Mouse (Mus musculus): ENCODE measurements around the gene Ing3. TPM values are rescaled to one million over a fixed set of nuclear protein-coding genes. Genes with fewer than 3 reads are reported as not detected.
A peak's percentile ranks its signal among the peaks of the same experiment; 100 is the strongest.

Ing3 gene
- polyA plus RNA-seq, 1 experiment from 2014 or later: 63.6 TPM

DNA sequence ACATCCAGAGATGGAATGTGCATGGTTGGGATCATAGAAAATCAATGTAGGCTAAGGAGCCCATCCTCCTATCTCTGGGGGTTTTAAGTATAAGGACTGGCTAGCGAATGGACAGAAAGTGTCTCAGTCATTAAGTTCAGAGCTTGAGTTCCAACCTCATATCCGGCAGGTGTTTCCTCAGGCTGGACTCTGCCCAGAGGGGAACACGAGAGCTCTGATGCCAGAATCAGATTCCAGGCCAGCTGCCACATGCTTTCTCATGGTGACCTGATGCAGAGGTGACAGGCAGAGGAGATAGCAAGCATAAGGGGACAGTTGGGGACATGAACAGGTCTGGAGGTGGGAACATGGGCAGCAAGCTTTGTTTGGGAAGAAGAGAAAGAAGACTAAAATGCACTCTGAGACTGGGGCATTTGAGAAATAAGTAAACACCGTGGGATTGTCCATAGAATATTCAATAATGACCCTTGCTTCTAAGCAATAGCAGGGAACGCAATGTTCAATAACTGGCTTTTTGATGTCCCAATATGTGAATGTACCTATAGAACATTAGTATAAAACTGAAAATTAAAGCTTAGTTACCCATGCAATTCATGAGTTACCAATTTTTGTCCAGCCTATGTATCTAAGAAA lies 52.0 kb downstream of the Ing3 start:
- no peak overlapping the region for H3K4me2 ChIP-seq (replicated peaks; ENCODE audit: low read depth, low read length)
- peak overlapping the region; percentile 88 for H3K27ac ChIP-seq (ENCODE audit: low read depth, low read length)
- peaks cover 57% of the 10 kb centered on the region for H3K4me1 ChIP-seq (ENCODE audit: control insufficient read depth, insufficient read depth, low read length)
- peaks cover 3% of the 10 kb centered on the region; the same call in 1 of the 2 replicates for H3K36me3 ChIP-seq (ENCODE audit: control insufficient read depth, insufficient read depth, low read length)
- H3K9me3 ChIP-seq (ENCODE audit: control insufficient read depth, low read length): no peaks in the 10 kb centered on the region
- H3K27me3 ChIP-seq (ENCODE audit: control insufficient read depth, insufficient read depth, low read length): no peaks in the 10 kb centered on the region
- WGBS: 61% methylated on average over 5 of the region's 5 CpGs
- H3K9ac ChIP-seq (ENCODE audit: low read depth, low read length): no peak overlapping the region
- ATAC-seq (ENCODE audit: low FRiP score, low TSS enrichment): no peak
- H3K4me3 ChIP-seq (ENCODE audit: low read length): no peak overlapping the region

DNA sequence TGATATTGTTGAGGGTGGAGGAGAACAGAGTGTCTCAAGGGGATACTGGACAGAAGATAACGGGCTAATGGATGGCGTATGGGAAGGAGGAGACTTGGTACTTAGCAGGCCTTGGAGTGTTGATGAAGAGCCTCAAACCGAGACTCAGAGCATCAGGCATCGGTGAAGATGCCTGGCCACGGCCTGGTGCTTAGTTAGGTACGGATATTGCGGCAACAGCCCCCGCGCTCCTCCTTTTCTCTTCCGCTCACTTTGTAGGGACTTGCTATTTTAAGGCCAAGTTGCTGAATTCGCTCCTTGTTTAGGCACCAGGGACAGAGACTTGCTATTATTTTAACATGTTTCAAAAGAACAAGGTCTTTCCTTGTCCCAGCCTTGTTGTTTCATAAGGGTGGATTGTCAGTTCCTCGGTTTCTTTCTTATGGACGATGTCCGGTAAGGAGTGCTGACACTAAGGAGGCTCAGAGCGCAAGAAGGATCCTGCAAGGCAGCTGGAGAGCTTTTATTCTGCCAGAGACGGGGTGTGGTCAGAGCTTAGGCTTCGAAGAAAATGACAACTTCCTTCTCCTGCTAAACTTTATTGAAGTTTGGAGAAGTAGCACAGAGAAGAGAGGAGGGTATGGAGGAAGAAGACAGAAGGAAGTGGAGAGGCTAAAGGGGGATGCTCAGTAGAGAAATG lies 53.3 kb downstream of the Ing3 start:
- Histone ChIP-seq H3K9me3 (ENCODE audit: control insufficient read depth, low read length) (no peaks in the 10 kb centered on the region), H3K4me3 (ENCODE audit: low read length) (no peak overlapping the region), H3K9ac (ENCODE audit: low read depth, low read length) (no peak overlapping the region), H3K4me1 (ENCODE audit: control insufficient read depth, insufficient read depth, low read length) (peaks cover 48% of the 10 kb centered on the region), H3K4me2 (replicated peaks; ENCODE audit: low read depth, low read length) (peak overlapping the region; percentile 22), H3K36me3 (ENCODE audit: control insufficient read depth, insufficient read depth, low read length) (peaks cover 3% of the 10 kb centered on the region; the same call in 1 of the 2 replicates), H3K27me3 (ENCODE audit: control insufficient read depth, insufficient read depth, low read length) (no peaks in the 10 kb centered on the region), H3K27ac (ENCODE audit: low read depth, low read length) (peak overlapping the region; percentile 95)
- ATAC-seq (ENCODE audit: low FRiP score, low TSS enrichment): peak; percentile 7; the same call in 1 of the 2 replicates
- 45% methylated on average over 17 of the region's 17 CpGs for WGBS

DNA sequence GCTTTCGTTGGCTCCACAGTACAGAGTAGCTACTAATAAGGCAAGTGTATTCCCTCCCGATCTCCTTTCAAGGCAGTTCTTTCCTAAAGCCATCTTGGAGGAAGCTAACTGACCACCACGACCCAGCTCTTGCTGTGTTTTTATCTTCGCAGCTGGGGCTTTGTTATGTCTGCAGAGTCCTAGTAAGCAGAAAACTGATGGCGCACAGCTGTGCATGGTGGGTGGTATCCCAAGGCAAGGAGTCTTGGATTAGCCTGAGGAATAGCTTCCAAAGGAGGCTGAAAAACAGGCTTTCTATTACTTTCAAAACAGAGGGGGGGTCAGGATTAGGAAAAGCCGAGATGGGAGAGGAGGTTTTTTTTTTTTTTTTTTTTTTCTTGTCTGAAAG lies 53.8 kb downstream of the Ing3 start:
- Histone ChIP-seq H3K4me1 (ENCODE audit: control insufficient read depth, insufficient read depth, low read length) (peaks cover 44% of the 10 kb centered on the region), H3K9me3 (ENCODE audit: control insufficient read depth, low read length) (no peaks in the 10 kb centered on the region), H3K27me3 (ENCODE audit: control insufficient read depth, insufficient read depth, low read length) (no peaks in the 10 kb centered on the region), H3K4me3 (ENCODE audit: low read length) (no peak overlapping the region), H3K4me2 (replicated peaks; ENCODE audit: low read depth, low read length) (peak overlapping the region; percentile 22), H3K36me3 (ENCODE audit: control insufficient read depth, insufficient read depth, low read length) (peaks cover 3% of the 10 kb centered on the region; the same call in 1 of the 2 replicates), H3K27ac (ENCODE audit: low read depth, low read length) (peak overlapping the region; percentile 95), H3K9ac (ENCODE audit: low read depth, low read length) (no peak overlapping the region)
- WGBS: 20% methylated on average over 6 of the region's 6 CpGs
- peak; percentile 88 for ATAC-seq (ENCODE audit: low FRiP score, low TSS enrichment)

DNA sequence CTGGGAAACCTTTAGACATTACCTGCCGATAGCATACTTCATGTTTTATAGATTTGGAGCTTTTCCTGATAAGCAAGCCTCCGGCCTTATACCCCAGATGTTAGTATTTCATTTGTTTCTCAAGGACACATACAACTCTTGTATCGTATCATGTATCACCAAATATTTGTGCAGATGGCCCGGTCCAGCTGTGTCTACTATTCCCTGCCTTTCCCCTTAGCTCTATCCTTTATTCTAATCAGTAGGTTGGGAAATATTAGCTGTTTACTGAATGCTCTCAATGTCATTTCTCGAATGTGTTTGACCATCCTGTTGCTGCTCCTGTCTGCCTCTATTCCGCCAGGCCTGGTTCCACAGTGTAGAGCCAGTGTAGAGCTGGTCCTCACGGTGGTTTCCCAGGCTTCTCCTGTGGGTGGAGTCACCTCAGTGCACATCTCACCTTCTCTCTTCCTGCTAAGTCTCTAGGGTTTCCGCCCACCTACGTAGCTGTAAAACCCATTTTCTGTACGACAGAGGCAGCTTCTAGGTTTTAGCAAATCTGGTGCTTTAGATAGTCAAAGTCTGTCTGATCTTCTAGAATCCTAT lies 54.7 kb downstream of the Ing3 start:
- H3K4me3 ChIP-seq (ENCODE audit: low read length): no peak overlapping the region
- H3K9me3 ChIP-seq (ENCODE audit: control insufficient read depth, low read length): no peaks in the 10 kb centered on the region
- H3K27ac ChIP-seq (ENCODE audit: low read depth, low read length): peak overlapping the region; percentile 95
- H3K36me3 ChIP-seq (ENCODE audit: control insufficient read depth, insufficient read depth, low read length): peaks cover 3% of the 10 kb centered on the region; the same call in 1 of the 2 replicates
- ATAC-seq (ENCODE audit: low FRiP score, low TSS enrichment): no peak
- no peaks in the 10 kb centered on the region for H3K27me3 ChIP-seq (ENCODE audit: control insufficient read depth, insufficient read depth, low read length)
- WGBS: 60% methylated on average over 10 of the region's 10 CpGs
- no peak overlapping the region; the same call in 1 of the 2 replicates for H3K4me2 ChIP-seq (replicated peaks; ENCODE audit: low read depth, low read length)
- no peak overlapping the region for H3K9ac ChIP-seq (ENCODE audit: low read depth, low read length)
- peaks cover 36% of the 10 kb centered on the region for H3K4me1 ChIP-seq (ENCODE audit: control insufficient read depth, insufficient read depth, low read length)

DNA sequence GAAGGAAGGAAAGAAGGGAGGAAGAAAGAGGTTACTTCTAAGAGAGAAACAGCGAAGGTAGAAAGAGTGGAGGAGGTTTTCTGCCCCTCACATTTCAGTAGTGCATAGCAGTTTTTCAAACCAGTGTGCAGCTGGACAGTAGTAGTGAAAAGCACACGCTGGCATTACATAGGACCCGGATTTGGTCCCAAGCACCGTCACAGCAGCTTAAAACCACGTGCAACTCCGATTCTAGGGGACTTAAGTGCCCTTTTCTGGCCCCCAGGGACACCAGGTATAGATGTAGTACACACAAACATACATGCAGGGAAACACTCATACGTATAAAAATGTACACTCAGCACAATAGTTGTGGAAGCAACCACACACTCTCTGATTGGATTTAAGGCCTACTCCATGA lies 59.0 kb downstream of the Ing3 start:
- Histone ChIP-seq H3K9ac (ENCODE audit: low read depth, low read length) (no peak overlapping the region), H3K36me3 (ENCODE audit: control insufficient read depth, insufficient read depth, low read length) (no peaks in the 10 kb centered on the region), H3K27me3 (ENCODE audit: control insufficient read depth, insufficient read depth, low read length) (no peaks in the 10 kb centered on the region), H3K4me3 (ENCODE audit: low read length) (no peak overlapping the region), H3K27ac (ENCODE audit: low read depth, low read length) (no peak overlapping the region), H3K9me3 (ENCODE audit: control insufficient read depth, low read length) (no peaks in the 10 kb centered on the region), H3K4me2 (replicated peaks; ENCODE audit: low read depth, low read length) (no peak overlapping the region), H3K4me1 (ENCODE audit: control insufficient read depth, insufficient read depth, low read length) (peaks cover 9% of the 10 kb centered on the region)
- no peak for ATAC-seq (ENCODE audit: low FRiP score, low TSS enrichment)
- WGBS: 89% methylated on average over 7 of the region's 7 CpGs

DNA sequence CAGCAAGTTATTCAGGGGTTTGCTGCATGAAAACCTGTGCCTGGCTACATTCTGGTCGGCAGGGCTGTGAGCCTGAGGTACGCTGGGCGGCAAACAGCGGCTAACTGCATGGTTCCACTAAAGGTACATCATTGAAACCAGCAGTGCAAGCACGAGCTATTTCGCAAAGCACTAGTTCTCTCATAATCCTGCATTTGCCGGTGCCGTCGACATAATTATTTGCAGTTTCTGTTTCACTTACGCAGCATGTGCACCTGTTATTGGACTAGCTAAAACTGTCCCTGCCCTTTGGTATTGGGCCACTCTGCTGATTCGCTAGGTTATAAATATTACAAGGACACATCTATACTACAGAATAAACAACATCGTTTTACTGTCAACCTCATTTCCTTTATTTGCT lies 60.9 kb downstream of the Ing3 start:
- H3K4me2 ChIP-seq (replicated peaks; ENCODE audit: low read depth, low read length): no peak overlapping the region
- H3K9me3 ChIP-seq (ENCODE audit: control insufficient read depth, low read length): no peaks in the 10 kb centered on the region
- H3K27ac ChIP-seq (ENCODE audit: low read depth, low read length): no peak overlapping the region
- WGBS: 88% methylated on average over 12 of the region's 12 CpGs
- no peak overlapping the region for H3K4me3 ChIP-seq (ENCODE audit: low read length)
- no peaks in the 10 kb centered on the region for H3K36me3 ChIP-seq (ENCODE audit: control insufficient read depth, insufficient read depth, low read length)
- no peaks in the 10 kb centered on the region for H3K27me3 ChIP-seq (ENCODE audit: control insufficient read depth, insufficient read depth, low read length)
- no peak overlapping the region for H3K9ac ChIP-seq (ENCODE audit: low read depth, low read length)
- no peak for ATAC-seq (ENCODE audit: low FRiP score, low TSS enrichment)
- no peaks in the 10 kb centered on the region; the same call in 1 of the 2 replicates for H3K4me1 ChIP-seq (ENCODE audit: control insufficient read depth, insufficient read depth, low read length)

DNA sequence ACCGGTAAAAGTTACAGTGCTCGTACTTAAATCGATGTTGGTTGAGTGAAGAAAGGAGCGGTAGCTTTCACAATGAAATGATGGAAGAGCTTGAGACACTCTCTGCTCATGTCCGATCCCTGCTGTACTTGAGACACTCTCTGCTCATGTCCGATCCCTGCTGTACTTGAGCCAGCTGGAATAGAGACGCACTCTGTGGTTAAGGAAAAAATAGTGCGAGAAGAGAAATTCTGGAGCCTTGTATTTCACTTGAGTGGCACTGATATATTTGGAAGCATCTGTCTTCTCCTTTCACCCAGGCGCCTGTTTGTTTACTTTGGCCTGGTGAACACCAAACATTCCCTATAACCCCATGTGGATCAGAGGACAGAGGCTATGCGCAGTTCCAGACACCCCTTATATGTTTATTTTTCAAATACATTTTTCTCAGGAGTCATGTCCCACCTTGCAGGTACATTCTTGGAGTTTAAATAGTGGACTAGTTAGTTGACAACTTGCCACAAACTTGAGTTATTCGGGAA lies 61.5 kb downstream of the Ing3 start:
- Histone ChIP-seq H3K36me3 (ENCODE audit: control insufficient read depth, insufficient read depth, low read length) (no peaks in the 10 kb centered on the region), H3K9ac (ENCODE audit: low read depth, low read length) (no peak overlapping the region), H3K9me3 (ENCODE audit: control insufficient read depth, low read length) (no peaks in the 10 kb centered on the region), H3K4me1 (ENCODE audit: control insufficient read depth, insufficient read depth, low read length) (no peaks in the 10 kb centered on the region; the same call in 1 of the 2 replicates), H3K4me2 (replicated peaks; ENCODE audit: low read depth, low read length) (no peak overlapping the region), H3K27me3 (ENCODE audit: control insufficient read depth, insufficient read depth, low read length) (no peaks in the 10 kb centered on the region), H3K4me3 (ENCODE audit: low read length) (no peak overlapping the region), H3K27ac (ENCODE audit: low read depth, low read length) (no peak overlapping the region)
- no peak for ATAC-seq (ENCODE audit: low FRiP score, low TSS enrichment)
- 81% methylated on average over 11 of the region's 11 CpGs for WGBS

DNA sequence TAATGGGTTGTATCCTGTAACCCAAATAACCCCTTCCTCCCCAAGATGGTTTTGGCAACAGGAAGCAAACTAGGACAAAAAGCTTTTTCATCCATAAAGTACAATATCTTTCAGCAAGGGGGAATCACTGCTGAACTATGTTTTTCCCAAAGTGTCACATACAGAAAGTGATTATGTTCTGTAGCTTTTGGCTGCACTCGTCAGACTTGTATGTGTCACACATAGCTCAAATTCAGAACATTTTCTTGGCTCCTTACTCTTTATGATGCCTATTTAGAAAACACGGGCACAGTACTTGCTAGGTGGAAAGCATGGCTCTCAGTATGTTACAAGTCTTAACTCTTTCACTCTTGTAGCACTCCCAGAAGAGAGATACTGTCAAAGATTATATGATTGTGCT lies 62.2 kb downstream of the Ing3 start:
- Histone ChIP-seq H3K4me3 (ENCODE audit: low read length) (no peak overlapping the region), H3K36me3 (ENCODE audit: control insufficient read depth, insufficient read depth, low read length) (no peaks in the 10 kb centered on the region), H3K9me3 (ENCODE audit: control insufficient read depth, low read length) (no peaks in the 10 kb centered on the region), H3K27ac (ENCODE audit: low read depth, low read length) (peak overlapping the region; percentile 4; the same call in 1 of the 2 replicates), H3K27me3 (ENCODE audit: control insufficient read depth, insufficient read depth, low read length) (no peaks in the 10 kb centered on the region), H3K4me2 (replicated peaks; ENCODE audit: low read depth, low read length) (no peak overlapping the region), H3K9ac (ENCODE audit: low read depth, low read length) (no peak overlapping the region), H3K4me1 (ENCODE audit: control insufficient read depth, insufficient read depth, low read length) (no peaks in the 10 kb centered on the region; the same call in none of the 2 replicates)
- 62% methylated on average over 2 of the region's 2 CpGs for WGBS
- no peak for ATAC-seq (ENCODE audit: low FRiP score, low TSS enrichment)

DNA sequence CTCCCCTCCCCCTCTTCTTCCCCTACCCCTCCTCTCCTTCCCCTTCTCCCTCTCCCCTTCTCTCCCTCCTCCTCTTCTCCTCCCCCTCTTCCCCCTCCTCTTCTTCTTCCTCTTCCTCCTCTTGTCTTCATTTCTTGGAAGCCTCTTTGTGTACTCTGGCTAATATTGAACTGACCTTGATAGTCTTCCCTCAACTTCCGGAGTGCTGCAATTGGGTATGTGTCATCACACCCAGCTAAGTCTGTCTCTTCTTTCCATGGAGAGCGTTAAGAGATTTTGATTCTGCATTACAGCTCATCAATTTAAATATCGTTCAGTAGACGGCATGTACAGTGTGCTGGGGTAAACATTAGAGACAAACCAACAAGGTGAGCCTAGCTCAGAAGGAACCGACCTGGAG lies 62.7 kb downstream of the Ing3 start:
- Histone ChIP-seq H3K4me1 (ENCODE audit: control insufficient read depth, insufficient read depth, low read length) (peaks cover 3% of the 10 kb centered on the region), H3K9ac (ENCODE audit: low read depth, low read length) (no peak overlapping the region), H3K4me3 (ENCODE audit: low read length) (no peak overlapping the region), H3K27ac (ENCODE audit: low read depth, low read length) (no peak overlapping the region), H3K36me3 (ENCODE audit: control insufficient read depth, insufficient read depth, low read length) (no peaks in the 10 kb centered on the region), H3K27me3 (ENCODE audit: control insufficient read depth, insufficient read depth, low read length) (no peaks in the 10 kb centered on the region), H3K4me2 (replicated peaks; ENCODE audit: low read depth, low read length) (no peak overlapping the region), H3K9me3 (ENCODE audit: control insufficient read depth, low read length) (no peaks in the 10 kb centered on the region)
- WGBS: 67% methylated on average over 5 of the region's 5 CpGs
- ATAC-seq (ENCODE audit: low FRiP score, low TSS enrichment): no peak
